Mouse (Mus musculus): ENCODE measurements at regions not wholly inside any gene's neighbourhood (a gene's known extent, or its start where the extent isn't known, plus 50 kb on each side); places are given as distances from the start of the nearest gene placed in this dataset.

GRCm38 (mm10) chr3:39397255-39397654 lies 510.5 kb downstream of the Fat4 start:
- ATAC-seq (ENCODE audit: low FRiP score, low read depth): no peak
- H3K9me3 ChIP-seq: no peaks in the 10 kb centered on the region
- H3K4me2 ChIP-seq (replicated peaks): no peak overlapping the region
- H3K36me3 ChIP-seq: no peaks in the 10 kb centered on the region
- H3K9ac ChIP-seq: no peak overlapping the region
- H3K4me3 ChIP-seq: no peak overlapping the region
- no peaks in the 10 kb centered on the region for H3K4me1 ChIP-seq
- 37% methylated on average over 3 of the region's 3 CpGs for WGBS
- H3K27ac ChIP-seq: no peak overlapping the region
- H3K27me3 ChIP-seq (replicated peaks): no peaks in the 10 kb centered on the region

- Histone ChIP-seq H3K27ac (no peak overlapping the region), H3K4me1 (no peaks in the 10 kb centered on the region), H3K4me2 (replicated peaks) (no peak overlapping the region), H3K9me3 (no peaks in the 10 kb centered on the region), H3K9ac (no peak overlapping the region), H3K27me3 (replicated peaks) (no peaks in the 10 kb centered on the region), H3K4me3 (no peak overlapping the region), H3K36me3 (no peaks in the 10 kb centered on the region)
- ATAC-seq (ENCODE audit: low FRiP score, low read depth): no peak
- 97% methylated on average over 2 of the region's 2 CpGs for WGBS
Measured at GRCm38 (mm10) chr3:39397677-39398076, 510.9 kb downstream of the Fat4 start.

GRCm38 (mm10) chr3:39424778-39425642 lies 538.3 kb downstream of the Fat4 start:
- Histone ChIP-seq H3K4me2 (replicated peaks) (no peak overlapping the region), H3K27me3 (replicated peaks) (no peaks in the 10 kb centered on the region), H3K4me3 (no peak overlapping the region), H3K9me3 (no peaks in the 10 kb centered on the region), H3K9ac (no peak overlapping the region), H3K4me1 (no peaks in the 10 kb centered on the region), H3K27ac (no peak overlapping the region), H3K36me3 (no peaks in the 10 kb centered on the region)
- WGBS: 61% methylated on average over 5 of the region's 5 CpGs
- no peak for ATAC-seq (ENCODE audit: low FRiP score, low read depth)

GRCm38 (mm10) chr3:39425643-39426016 lies 538.9 kb downstream of the Fat4 start:
- Histone ChIP-seq H3K27ac (no peak overlapping the region), H3K36me3 (no peaks in the 10 kb centered on the region), H3K4me2 (replicated peaks) (no peak overlapping the region), H3K4me3 (no peak overlapping the region), H3K9ac (no peak overlapping the region), H3K27me3 (replicated peaks) (no peaks in the 10 kb centered on the region), H3K9me3 (no peaks in the 10 kb centered on the region), H3K4me1 (no peaks in the 10 kb centered on the region)
- 68% methylated on average over 2 of the region's 2 CpGs for WGBS
- no peak for ATAC-seq (ENCODE audit: low FRiP score, low read depth)

GRCm38 (mm10) chr3:39443328-39443727 lies 556.6 kb downstream of the Fat4 start:
- H3K36me3 ChIP-seq: no peaks in the 10 kb centered on the region
- ATAC-seq (ENCODE audit: low FRiP score, low read depth): no peak
- no peaks in the 10 kb centered on the region for H3K4me1 ChIP-seq
- H3K27me3 ChIP-seq (replicated peaks): no peaks in the 10 kb centered on the region
- H3K27ac ChIP-seq: no peak overlapping the region
- no peak overlapping the region for H3K4me3 ChIP-seq
- no peak overlapping the region for H3K9ac ChIP-seq
- H3K9me3 ChIP-seq: no peaks in the 10 kb centered on the region
- no peak overlapping the region for H3K4me2 ChIP-seq (replicated peaks)
- WGBS: 71% methylated on average over 10 of the region's 10 CpGs

- Histone ChIP-seq H3K9me3 (no peaks in the 10 kb centered on the region), H3K4me2 (replicated peaks) (no peak overlapping the region), H3K4me1 (no peaks in the 10 kb centered on the region), H3K27ac (no peak overlapping the region), H3K4me3 (no peak overlapping the region), H3K36me3 (no peaks in the 10 kb centered on the region), H3K9ac (no peak overlapping the region), H3K27me3 (replicated peaks) (no peaks in the 10 kb centered on the region)
- ATAC-seq (ENCODE audit: low FRiP score, low read depth): no peak
Measured at GRCm38 (mm10) chr3:39455650-39456049, 568.9 kb downstream of the Fat4 start.

GRCm38 (mm10) chr3:39460183-39460888 lies 573.6 kb downstream of the Fat4 start:
- no peak overlapping the region for H3K4me2 ChIP-seq (replicated peaks)
- H3K9me3 ChIP-seq: no peaks in the 10 kb centered on the region
- H3K9ac ChIP-seq: no peak overlapping the region
- H3K36me3 ChIP-seq: no peaks in the 10 kb centered on the region
- H3K27me3 ChIP-seq (replicated peaks): no peaks in the 10 kb centered on the region
- WGBS: 68% methylated on average over 14 of the region's 14 CpGs
- H3K27ac ChIP-seq: no peak overlapping the region
- H3K4me3 ChIP-seq: no peak overlapping the region
- no peak for ATAC-seq (ENCODE audit: low FRiP score, low read depth)
- H3K4me1 ChIP-seq: no peaks in the 10 kb centered on the region

GRCm38 (mm10) chr3:39461561-39461960 lies 574.8 kb downstream of the Fat4 start:
- Histone ChIP-seq H3K9me3 (no peaks in the 10 kb centered on the region), H3K4me3 (no peak overlapping the region), H3K9ac (no peak overlapping the region), H3K36me3 (no peaks in the 10 kb centered on the region), H3K4me1 (no peaks in the 10 kb centered on the region), H3K27ac (no peak overlapping the region), H3K4me2 (replicated peaks) (no peak overlapping the region), H3K27me3 (replicated peaks) (no peaks in the 10 kb centered on the region)
- no peak for ATAC-seq (ENCODE audit: low FRiP score, low read depth)
- WGBS: 87% methylated on average over 4 of the region's 4 CpGs

GRCm38 (mm10) chr3:39465811-39466210 lies 579.1 kb downstream of the Fat4 start:
- Histone ChIP-seq H3K9me3 (no peaks in the 10 kb centered on the region), H3K4me3 (no peak overlapping the region), H3K4me1 (no peaks in the 10 kb centered on the region), H3K27ac (no peak overlapping the region), H3K27me3 (replicated peaks) (no peaks in the 10 kb centered on the region), H3K9ac (no peak overlapping the region), H3K4me2 (replicated peaks) (no peak overlapping the region), H3K36me3 (no peaks in the 10 kb centered on the region)
- WGBS: 77% methylated on average over 3 of the region's 3 CpGs
- no peak for ATAC-seq (ENCODE audit: low FRiP score, low read depth)

- no peak for ATAC-seq (ENCODE audit: low FRiP score, low read depth)
- no peaks in the 10 kb centered on the region for H3K36me3 ChIP-seq
- no peaks in the 10 kb centered on the region for H3K27me3 ChIP-seq (replicated peaks)
- H3K4me3 ChIP-seq: no peak overlapping the region
- no peaks in the 10 kb centered on the region for H3K4me1 ChIP-seq
- H3K4me2 ChIP-seq (replicated peaks): no peak overlapping the region
- no peak overlapping the region for H3K27ac ChIP-seq
- WGBS: 84% methylated on average over 7 of the region's 7 CpGs
- no peaks in the 10 kb centered on the region for H3K9me3 ChIP-seq
- no peak overlapping the region for H3K9ac ChIP-seq
Measured at GRCm38 (mm10) chr3:39489392-39489791, 602.7 kb downstream of the Fat4 start.

- ATAC-seq (ENCODE audit: low FRiP score, low read depth): no peak
- H3K27me3 ChIP-seq (replicated peaks): no peaks in the 10 kb centered on the region
- 86% methylated on average over 3 of the region's 3 CpGs for WGBS
Measured at GRCm38 (mm10) chr3:39494363-39494762, 607.6 kb downstream of the Fat4 start.

GRCm38 (mm10) chr3:39528087-39528486 lies 641.3 kb downstream of the Fat4 start:
- no peak overlapping the region for H3K4me3 ChIP-seq
- H3K4me1 ChIP-seq: no peaks in the 10 kb centered on the region
- H3K36me3 ChIP-seq: no peaks in the 10 kb centered on the region
- no peaks in the 10 kb centered on the region for H3K9me3 ChIP-seq
- no peak overlapping the region for H3K27ac ChIP-seq
- WGBS: 90% methylated on average over 5 of the region's 5 CpGs
- no peak overlapping the region for H3K9ac ChIP-seq
- H3K27me3 ChIP-seq (replicated peaks): no peaks in the 10 kb centered on the region
- H3K4me2 ChIP-seq (replicated peaks): no peak overlapping the region
- ATAC-seq (ENCODE audit: low FRiP score, low read depth): no peak

More at GRCm38 (mm10) chr3:39494363-39494762, 607.6 kb downstream of the Fat4 start:
- no peaks in the 10 kb centered on the region for H3K36me3 ChIP-seq
- no peak overlapping the region for H3K9ac ChIP-seq
- H3K27ac ChIP-seq: no peak overlapping the region
- H3K4me3 ChIP-seq: no peak overlapping the region
- no peaks in the 10 kb centered on the region for H3K9me3 ChIP-seq
- H3K4me1 ChIP-seq: no peaks in the 10 kb centered on the region
- no peak overlapping the region for H3K4me2 ChIP-seq (replicated peaks)

GRCm38 (mm10) chr3:39537515-39537914 lies 650.8 kb downstream of the Fat4 start:
- no peak for ATAC-seq (ENCODE audit: low FRiP score, low read depth)
- 90% methylated on average over 2 of the region's 2 CpGs for WGBS

More at GRCm38 (mm10) chr3:39537515-39537914, 650.8 kb downstream of the Fat4 start:
- Histone ChIP-seq H3K4me2 (replicated peaks) (no peak overlapping the region), H3K4me1 (no peaks in the 10 kb centered on the region), H3K27ac (no peak overlapping the region), H3K27me3 (replicated peaks) (no peaks in the 10 kb centered on the region), H3K9ac (no peak overlapping the region), H3K36me3 (no peaks in the 10 kb centered on the region), H3K9me3 (no peaks in the 10 kb centered on the region), H3K4me3 (no peak overlapping the region)

All from neural tube, embryonic 12.5 days (tissue).